Comparison of ENCODE assay signal across 8 mouse cellular contexts in genomic region chr11:74897678-74898516, GRCm38 (mm10). TPM values are rescaled to one million over a fixed set of nuclear protein-coding genes. Genes with fewer than 3 reads are reported as not detected.
DNase-seq lines count a peak whose midpoint lies in the region; ATAC-seq and TF ChIP-seq lines count a peak whose summit lies in the region.

Tsr1 (plus strand) TSS chr11:74898071.

- H3K27ac ChIP-seq in heart, embryonic 12.5 days (ENCODE audit: poor library complexity, severe bottlenecking) = peak within 1 kb of the TSS; percentile 83
- peak within 1 kb of the TSS; percentile 84 for H3K27ac ChIP-seq in kidney, postnatal 0 days
- H3K27ac ChIP-seq in liver, embryonic 13.5 days = peak within 1 kb of the TSS; percentile 83
- peak within 1 kb of the TSS; percentile 93 for H3K27ac ChIP-seq in stomach, embryonic 16.5 days (ENCODE audit: low read length)

- peak; percentile 26; the same call in 1 of the 2 replicates for TF ChIP-seq POLR2A in brain, embryonic 14.5 days (IDR thresholded peaks at IDR 0.05; ENCODE audit: borderline replicate concordance, extremely low read depth, insufficient read depth, insufficient read length, poor library complexity, severe bottlenecking)

- H3K9ac ChIP-seq in heart, embryonic 12.5 days = peak within 1 kb of the TSS; percentile 84
- H3K9ac ChIP-seq in kidney, postnatal 0 days (ENCODE audit: low read depth, low read length) = peak within 1 kb of the TSS; percentile 75
- peak within 1 kb of the TSS; percentile 87 for H3K9ac ChIP-seq in liver, embryonic 13.5 days
- peak within 1 kb of the TSS; percentile 88 for H3K9ac ChIP-seq in stomach, embryonic 16.5 days (ENCODE audit: low read length)

- H3K27me3 ChIP-seq in erythroblast, embryonic 14.5 days (ENCODE audit: control insufficient read depth) = no peaks in the 10 kb centered on the region
- H3K27me3 ChIP-seq in heart, embryonic 12.5 days (replicated peaks) = no peaks in the 10 kb centered on the region
- no peaks in the 10 kb centered on the region for H3K27me3 ChIP-seq in kidney, postnatal 0 days (ENCODE audit: insufficient read depth, low read length)
- H3K27me3 ChIP-seq in liver, embryonic 13.5 days = no peaks in the 10 kb centered on the region
- H3K27me3 ChIP-seq in stomach, embryonic 16.5 days (ENCODE audit: control insufficient read depth, insufficient read depth, low read length) = no peaks in the 10 kb centered on the region

- under 1% methylated on average over 54 of the region's 54 CpGs for WGBS in heart, embryonic 12.5 days
- under 1% methylated on average over 54 of the region's 54 CpGs for WGBS in kidney, postnatal 0 days
- WGBS in liver, embryonic 13.5 days (ENCODE audit: insufficient replicate concordance) = under 1% methylated on average over 54 of the region's 54 CpGs
- WGBS in stomach, embryonic 16.5 days = under 1% methylated on average over 54 of the region's 54 CpGs

- H3K36me3 ChIP-seq in erythroblast, embryonic 14.5 days (ENCODE audit: control insufficient read depth) = peaks cover 36% of the 10 kb centered on the region
- peaks cover 33% of the 10 kb centered on the region for H3K36me3 ChIP-seq in heart, embryonic 12.5 days
- H3K36me3 ChIP-seq in kidney, postnatal 0 days (ENCODE audit: insufficient read depth, low read length) = peaks cover 24% of the 10 kb centered on the region
- peaks cover 36% of the 10 kb centered on the region for H3K36me3 ChIP-seq in liver, embryonic 13.5 days
- peaks cover 22% of the 10 kb centered on the region for H3K36me3 ChIP-seq in stomach, embryonic 16.5 days (ENCODE audit: control insufficient read depth, insufficient read depth, low read length)

- H3K9me3 ChIP-seq in erythroblast, embryonic 14.5 days (ENCODE audit: control insufficient read depth, low read length) = no peaks in the 10 kb centered on the region
- H3K9me3 ChIP-seq in heart, embryonic 12.5 days (replicated peaks) = no peaks in the 10 kb centered on the region
- no peaks in the 10 kb centered on the region for H3K9me3 ChIP-seq in kidney, postnatal 0 days (replicated peaks; ENCODE audit: low read length)
- H3K9me3 ChIP-seq in liver, embryonic 13.5 days (replicated peaks) = no peaks in the 10 kb centered on the region
- H3K9me3 ChIP-seq in stomach, embryonic 16.5 days (replicated peaks; ENCODE audit: control insufficient read depth, low read length) = no peaks in the 10 kb centered on the region

- peak; percentile 92 for DNase-seq in CD4-positive helper T cell, adult 2 months (ENCODE audit: low read depth, low spot score)
- DNase-seq in brain, embryonic 14.5 days (ENCODE audit: low read depth) = peak; percentile 98
- peak; percentile 97 for DNase-seq in kidney, postnatal 0 days (ENCODE audit: low spot score)
- DNase-seq in liver, embryonic 13.5 days = peak; percentile 84
- DNase-seq in neural tube, embryonic 10.5 days (ENCODE audit: extremely low spot score, low spot score) = peak; percentile 90

- H3K4me1 ChIP-seq in erythroblast, embryonic 14.5 days (ENCODE audit: control insufficient read depth) = peaks cover 47% of the 10 kb centered on the region
- peaks cover 12% of the 10 kb centered on the region for H3K4me1 ChIP-seq in heart, embryonic 12.5 days (replicated peaks)
- peaks cover 4% of the 10 kb centered on the region; the same call in 1 of the 2 replicates for H3K4me1 ChIP-seq in kidney, postnatal 0 days (replicated peaks; ENCODE audit: insufficient read depth, low read length)
- H3K4me1 ChIP-seq in liver, embryonic 13.5 days (replicated peaks) = peaks cover 54% of the 10 kb centered on the region
- peaks cover 17% of the 10 kb centered on the region for H3K4me1 ChIP-seq in stomach, embryonic 16.5 days (ENCODE audit: control insufficient read depth, insufficient read depth, low read length)

- TF ChIP-seq CTCF in brain, embryonic 14.5 days (IDR thresholded peaks at IDR 0.05; ENCODE audit: borderline replicate concordance, extremely low read depth, insufficient read depth, insufficient read length) = no peak
- TF ChIP-seq CTCF in kidney, postnatal 0 days (IDR thresholded peaks at IDR 0.05; ENCODE audit: low read depth) = 0 out of 2 replicates have a peak, but pooled peaks have one; percentile 4

- peak within 1 kb of the TSS; percentile 91 for H3K4me3 ChIP-seq in erythroblast, embryonic 14.5 days (replicated peaks)
- peak within 1 kb of the TSS; percentile 79 for H3K4me3 ChIP-seq in heart, embryonic 12.5 days
- peak within 1 kb of the TSS; percentile 83 for H3K4me3 ChIP-seq in kidney, postnatal 0 days (replicated peaks; ENCODE audit: low read depth, low read length)
- peak within 1 kb of the TSS; percentile 85 for H3K4me3 ChIP-seq in liver, embryonic 13.5 days (replicated peaks)
- H3K4me3 ChIP-seq in stomach, embryonic 16.5 days (replicated peaks; ENCODE audit: low read length) = peak within 1 kb of the TSS; percentile 98

- H3K4me2 ChIP-seq in heart, embryonic 12.5 days = peak within 1 kb of the TSS; percentile 96
- peak within 1 kb of the TSS; percentile 97 for H3K4me2 ChIP-seq in kidney, postnatal 0 days (ENCODE audit: low read length)
- peak within 1 kb of the TSS; percentile 99 for H3K4me2 ChIP-seq in liver, embryonic 13.5 days
- peak within 1 kb of the TSS; percentile 95 for H3K4me2 ChIP-seq in stomach, embryonic 16.5 days (ENCODE audit: low read depth, low read length)

- ATAC-seq in heart, embryonic 12.5 days (ENCODE audit: insufficient number of reproducible peaks, low FRiP score) = peak; percentile 83
- peak; percentile 86 for ATAC-seq in kidney, postnatal 0 days (replicated peaks; ENCODE audit: low FRiP score, low read depth)
- ATAC-seq in liver, embryonic 13.5 days (ENCODE audit: low read depth) = peak; percentile 80
- peak; percentile 85 for ATAC-seq in stomach, embryonic 16.5 days (ENCODE audit: insufficient read depth, low FRiP score)

RNA-seq across cellular contexts. Expression of gene Tsr1, which starts in this region (rescaled TPM):
- polyA plus RNA-seq in brain, embryonic 14.5 days (2012; rRNA removed) = 20.5 and 25.0 TPM in 2 replicates
- 0.09 and 0.24 TPM in 2 replicates for polyA plus RNA-seq in erythroblast, embryonic 14.5 days (2012)
- polyA plus RNA-seq in heart, embryonic 12.5 days (2016; fragmentation: Nextera tagmentation; extraction: Ambion mirVana) = 31.6 and 33.5 TPM in 2 replicates
- 31.6 and 32.7 TPM in 2 replicates for polyA plus RNA-seq in kidney, postnatal 0 days (2015; fragmentation: Nextera tagmentation; extraction: Ambion mirVana)
- polyA plus RNA-seq in liver, embryonic 13.5 days (2015; fragmentation: Nextera tagmentation; extraction: Ambion mirVana) = 32.6 and 39.1 TPM in 2 replicates
- 47.0 and 48.3 TPM in 2 replicates for polyA plus RNA-seq in stomach, embryonic 16.5 days (2015; fragmentation: Nextera tagmentation; extraction: Ambion mirVana)

Comparison
In these comparisons a context has a peak if more than half of its experiments do, and no peak if none do; other contexts are left out.
1. Peak in every context shown above with its lines: DNase-seq, ATAC-seq, H3K4me3 ChIP-seq and H3K27ac ChIP-seq.
2. RNA of gene Tsr1 (polyA plus RNA-seq): 47.0 to 48.3 TPM in stomach, embryonic 16.5 days, 32.6 to 39.1 TPM in liver, embryonic 13.5 days, 31.6 to 32.7 TPM in kidney, postnatal 0 days, 31.6 to 33.5 TPM in heart, embryonic 12.5 days and 20.5 to 25.0 TPM in brain, embryonic 14.5 days; 0.09 to 0.24 TPM in erythroblast, embryonic 14.5 days; every median in the first group is over 10 times any median in the second.